Mouse (Mus musculus) spleen, postnatal 4 days (tissue): ENCODE data around the gene Rpl12.

Experiments used
- DNase-seq, 2 experiments: peaks; one replicate each; pipeline ENCODE4 v3.0.0; 2022; ENCODE audit warnings: low spot score in 2 of 2

Gene Rpl12

DNA sequence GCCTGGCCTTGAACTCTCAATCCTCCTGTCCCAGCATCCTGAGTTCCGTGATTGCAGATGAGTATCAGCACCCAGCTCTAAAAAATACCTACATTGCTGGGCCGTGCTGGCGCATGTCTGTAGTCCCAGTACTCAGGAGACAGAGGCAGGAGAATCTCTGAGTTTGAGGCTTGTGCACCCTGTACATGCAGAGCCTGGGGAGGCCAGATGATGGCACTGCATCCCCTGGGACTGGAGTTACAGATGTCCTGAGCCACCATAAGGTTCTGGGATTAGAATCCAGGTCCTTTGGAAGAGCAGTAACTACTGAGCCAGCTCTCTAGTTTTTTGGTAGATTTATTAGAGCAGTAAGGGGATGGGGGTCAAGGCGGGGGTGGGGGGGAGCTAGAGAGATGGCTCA is 20.9 kb upstream of the Rpl12 start:
- no peak for DNase-seq

DNA sequence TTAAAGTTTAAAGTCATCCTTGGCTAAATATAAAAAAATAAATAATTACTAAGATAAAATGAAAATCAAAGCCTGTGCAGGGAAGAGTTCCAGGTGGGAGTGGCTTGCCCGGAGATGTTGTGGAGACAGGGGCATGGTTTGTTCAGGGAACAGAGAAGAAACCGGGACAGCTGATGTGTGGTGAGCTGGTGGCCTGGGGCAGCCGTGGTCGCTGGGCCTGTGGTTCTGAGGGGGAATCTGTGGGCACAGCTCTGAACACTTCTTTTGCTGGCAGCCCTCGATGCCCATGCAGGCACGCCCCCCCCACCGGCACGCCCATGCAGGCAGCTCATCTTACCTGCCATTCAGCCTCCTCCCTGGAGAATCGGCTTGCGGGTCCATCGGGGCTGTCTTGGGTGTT is 13.9 kb upstream of the Rpl12 start:
- no peak for DNase-seq

DNA sequence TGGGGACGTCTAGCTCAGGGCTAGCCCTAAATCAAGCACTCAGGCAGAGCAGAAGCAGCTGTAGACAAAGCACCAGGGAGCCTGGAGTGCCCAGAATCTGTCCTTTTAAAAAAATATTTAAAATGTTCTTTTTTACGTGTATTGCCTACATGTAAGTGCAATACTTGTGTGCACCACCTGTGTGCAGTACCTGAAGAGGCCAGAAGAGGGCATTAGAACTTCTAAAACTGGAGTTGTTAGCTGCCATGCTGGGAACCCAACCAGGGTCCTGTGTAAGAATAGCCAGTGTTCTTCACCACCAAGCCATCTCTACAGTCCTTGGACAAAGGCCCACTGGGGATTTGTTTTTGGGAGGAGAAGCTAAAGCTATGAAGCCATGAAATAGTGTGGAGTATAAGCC is 6.8 kb upstream of the Rpl12 start:
- no peak for DNase-seq

DNA sequence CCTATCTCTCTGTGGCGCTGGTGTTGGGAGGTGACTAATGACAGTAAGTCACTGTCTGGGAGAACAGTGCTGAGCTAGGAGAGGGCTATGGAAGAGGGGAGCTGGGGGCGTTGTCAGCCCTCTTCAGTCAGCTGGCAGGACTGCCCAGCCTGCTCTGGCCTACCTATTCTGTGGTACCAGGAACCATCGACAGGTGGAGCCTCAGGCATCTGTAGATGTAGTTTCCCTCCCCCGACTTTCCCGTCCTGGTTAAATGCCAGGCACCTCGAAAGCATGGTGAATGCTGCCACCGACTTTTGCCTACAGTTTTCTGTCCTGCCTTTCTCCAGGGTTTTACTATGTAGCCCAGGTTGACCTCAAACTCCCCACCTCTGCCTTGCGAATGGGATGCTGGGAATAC is 4.0 kb upstream of the Rpl12 start:
- DNase-seq = no peak

DNA sequence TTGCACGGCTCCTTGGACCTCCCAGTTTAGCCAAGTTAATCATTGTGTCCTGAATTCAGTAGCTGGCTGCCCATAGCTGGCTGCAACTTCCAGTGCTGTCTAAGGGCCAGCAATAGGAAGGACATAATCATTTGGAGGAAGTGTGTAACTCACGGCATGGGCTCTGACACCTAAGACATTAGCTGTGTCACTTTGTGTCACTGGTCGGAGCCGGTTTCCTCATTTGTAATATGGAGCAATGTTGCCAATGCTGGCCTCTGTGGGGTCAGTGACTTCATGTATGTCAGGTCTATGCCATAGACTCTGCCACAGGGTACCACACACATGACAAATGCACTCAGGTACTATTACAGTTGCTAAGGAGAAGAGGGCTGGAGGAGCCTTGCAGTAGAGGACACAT is 1.1 kb upstream of the Rpl12 start:
- no peak for DNase-seq

DNA sequence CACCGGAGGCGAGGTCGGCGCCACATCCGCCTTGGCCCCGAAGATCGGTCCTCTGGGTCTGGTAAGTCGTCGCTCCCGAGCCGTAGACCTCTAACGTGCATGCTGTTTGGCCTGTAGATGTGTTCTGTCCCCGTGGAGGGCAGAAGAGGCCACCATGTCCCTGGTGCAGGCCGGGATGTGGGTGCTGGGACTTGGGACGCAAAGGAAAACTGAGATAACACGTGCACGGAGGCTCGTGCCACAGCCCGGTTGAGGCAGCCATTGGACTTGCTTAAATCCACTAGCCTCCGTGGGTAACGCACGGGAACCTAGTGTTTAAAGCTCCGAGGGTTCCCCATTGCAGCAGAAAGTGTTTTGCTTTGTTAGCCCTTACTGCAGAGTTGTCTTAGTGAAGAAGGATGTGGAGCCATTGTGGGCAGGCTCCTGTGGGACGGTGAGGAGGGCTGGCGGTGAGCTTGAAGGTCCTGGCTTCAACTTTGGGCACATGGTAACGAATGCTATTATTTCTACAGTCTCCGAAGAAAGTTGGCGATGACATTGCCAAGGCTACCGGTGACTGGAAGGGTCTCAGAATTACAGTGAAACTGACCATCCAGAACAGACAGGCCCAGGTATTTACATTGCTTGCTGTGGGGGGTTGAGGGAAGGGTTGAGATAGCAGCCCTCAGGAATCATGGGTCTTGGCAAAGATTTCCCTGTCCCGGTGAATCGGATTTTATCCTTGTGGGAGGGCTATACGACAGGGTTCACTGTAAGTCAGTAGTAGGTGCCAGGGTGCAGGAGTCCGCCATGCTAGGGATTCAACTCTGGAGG is 909 bp downstream of the Rpl12 start:
- DNase-seq = peak in 1 of 2 experiments; percentile 72

DNA sequence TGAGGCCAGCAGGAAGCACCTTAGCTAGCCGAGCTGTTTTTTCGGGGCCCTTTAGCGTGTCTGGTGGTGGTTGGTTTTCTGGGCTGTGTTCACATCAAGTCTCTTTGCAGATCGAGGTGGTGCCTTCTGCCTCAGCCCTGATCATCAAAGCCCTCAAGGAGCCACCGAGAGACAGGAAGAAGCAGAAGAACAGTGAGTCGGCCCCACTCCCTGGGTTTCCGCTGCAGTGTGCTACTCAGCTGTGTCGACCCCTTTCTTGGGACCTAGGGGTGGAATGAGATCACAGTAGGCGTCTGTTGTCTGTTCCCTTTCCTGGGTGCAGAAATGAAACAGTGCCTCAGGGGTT is 1.5 kb downstream of the Rpl12 start:
- DNase-seq = no peak

DNA sequence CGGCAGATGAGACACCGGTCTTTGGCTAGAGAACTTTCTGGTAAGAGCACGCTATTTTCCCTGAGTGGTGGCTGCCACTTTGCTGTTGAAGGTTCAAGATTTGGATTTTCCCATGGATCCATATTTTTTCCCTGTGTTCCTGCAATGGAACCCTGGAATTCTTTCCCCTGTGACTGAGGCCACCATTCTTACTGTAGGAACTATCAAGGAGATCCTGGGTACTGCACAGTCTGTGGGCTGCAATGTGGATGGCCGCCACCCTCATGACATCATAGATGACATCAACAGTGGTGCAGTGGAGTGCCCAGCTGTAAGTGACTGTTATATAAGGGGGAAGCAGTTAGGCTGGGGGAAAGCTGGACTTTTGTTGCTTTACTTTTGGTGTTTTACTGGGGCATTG is 2.2 kb downstream of the Rpl12 start:
- DNase-seq = no peak

DNA sequence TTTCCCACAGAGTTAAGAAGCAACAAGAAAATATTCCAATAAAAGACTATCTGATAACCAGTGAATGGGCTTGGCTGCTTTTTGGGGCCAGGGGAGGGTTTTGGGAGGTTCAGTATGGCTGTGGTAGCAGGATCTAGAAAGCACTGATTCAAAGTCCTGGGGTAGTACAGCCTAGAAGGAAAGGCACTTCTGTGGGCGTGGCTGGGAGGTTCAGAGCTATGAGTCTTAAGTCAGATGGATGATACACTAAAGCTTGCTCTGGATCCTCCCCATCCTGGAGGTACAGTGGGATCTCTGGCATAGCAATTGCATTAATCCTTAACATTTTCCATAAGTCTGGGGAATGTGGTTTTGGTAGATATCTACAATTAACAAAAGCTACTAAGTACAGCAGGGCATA is 2.6 kb downstream of the Rpl12 start:
- DNase-seq = no peak

DNA sequence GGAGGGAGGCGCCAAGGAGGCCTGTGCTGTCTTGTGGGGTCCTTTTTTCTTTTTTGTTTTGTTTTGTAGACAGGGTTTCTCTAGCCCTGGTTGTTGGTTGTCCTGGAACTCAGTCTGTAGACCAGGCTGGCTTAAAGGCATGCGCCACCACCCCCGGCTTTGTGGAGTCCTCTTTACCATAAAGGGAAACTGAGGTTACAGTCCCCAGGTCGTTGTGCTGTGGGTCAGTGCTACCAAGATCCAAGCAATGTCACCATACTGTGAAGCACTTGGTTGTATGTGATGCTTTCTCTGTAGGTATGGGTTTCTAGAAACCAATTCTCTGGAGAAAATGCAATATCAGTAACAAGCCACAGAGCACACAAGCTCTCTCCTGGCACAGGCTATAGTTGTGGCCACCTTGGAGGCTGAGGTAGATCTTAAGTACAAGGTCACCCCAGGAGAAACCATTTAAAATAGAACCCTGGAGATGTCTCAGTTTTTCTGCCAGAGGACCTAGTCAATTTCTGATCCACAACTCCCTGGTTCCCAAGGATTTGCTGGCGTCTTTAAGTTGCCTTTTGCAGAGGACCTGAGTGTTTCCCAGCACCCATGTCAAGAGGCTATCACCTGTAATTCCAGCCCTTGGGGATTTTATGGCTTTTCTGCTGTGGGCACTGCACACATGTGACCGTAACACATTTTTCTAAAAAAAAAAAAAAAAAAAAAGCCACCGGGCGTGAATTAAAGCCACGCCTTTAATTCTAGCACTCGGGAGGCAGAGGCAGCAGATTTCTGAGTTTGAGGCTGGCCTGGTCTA is 3.5 kb downstream of the Rpl12 start:
- DNase-seq = no peak

DNA sequence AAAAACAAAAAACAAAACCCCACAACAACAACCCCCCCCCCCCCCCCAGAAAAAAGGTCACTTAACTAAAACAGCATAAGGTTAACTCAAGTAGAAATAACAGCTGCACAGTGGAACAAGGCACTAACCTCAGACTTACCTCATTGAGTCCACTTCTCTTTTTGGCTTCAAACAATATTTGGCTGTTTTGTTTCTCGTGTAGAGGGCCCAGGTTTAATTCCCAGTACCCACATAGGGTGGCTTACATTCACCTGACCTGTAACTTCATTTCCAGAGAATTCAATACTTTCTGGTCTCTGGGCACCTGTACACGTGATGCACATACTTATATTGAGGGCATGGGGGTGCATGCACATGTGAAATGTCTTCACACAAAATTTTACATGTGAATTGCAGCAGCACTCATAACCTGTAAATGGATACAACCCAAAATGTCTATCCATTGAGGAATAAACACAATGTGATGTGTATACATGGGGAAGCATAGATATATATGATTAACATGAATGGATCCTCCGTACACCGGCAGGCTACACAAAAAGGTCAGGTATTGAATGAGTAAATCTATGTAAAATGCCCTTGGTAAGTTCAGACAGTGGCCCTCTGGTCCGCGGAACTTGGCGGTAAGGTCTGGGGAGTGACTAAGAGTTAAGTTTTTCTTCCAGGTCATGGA is 4.3 kb downstream of the Rpl12 start:
- DNase-seq = no peak

DNA sequence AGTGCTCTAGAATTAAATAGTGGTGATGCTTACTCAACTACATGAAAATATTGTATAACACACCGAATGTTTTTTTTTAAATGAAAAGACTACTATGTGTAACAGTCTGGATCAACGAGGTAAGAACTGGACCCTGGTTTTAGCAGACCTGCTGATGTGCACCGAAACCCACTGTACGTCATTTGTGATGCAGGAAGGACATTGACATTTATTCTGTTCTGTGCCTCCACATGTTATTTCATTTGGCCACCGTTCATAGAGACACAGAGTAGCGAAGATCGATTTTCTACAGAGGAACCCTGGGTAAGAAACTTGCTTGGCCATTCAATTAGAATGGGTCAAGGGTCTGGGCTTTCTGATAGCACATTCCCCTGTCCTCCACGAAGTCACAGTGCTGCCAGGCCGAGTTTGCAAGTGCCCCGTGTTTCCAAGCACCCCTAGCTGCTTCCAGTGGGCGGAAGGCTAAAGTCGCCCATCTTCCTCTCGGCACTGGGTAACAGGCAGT is 4.9 kb downstream of the Rpl12 start:
- DNase-seq = no peak

DNA sequence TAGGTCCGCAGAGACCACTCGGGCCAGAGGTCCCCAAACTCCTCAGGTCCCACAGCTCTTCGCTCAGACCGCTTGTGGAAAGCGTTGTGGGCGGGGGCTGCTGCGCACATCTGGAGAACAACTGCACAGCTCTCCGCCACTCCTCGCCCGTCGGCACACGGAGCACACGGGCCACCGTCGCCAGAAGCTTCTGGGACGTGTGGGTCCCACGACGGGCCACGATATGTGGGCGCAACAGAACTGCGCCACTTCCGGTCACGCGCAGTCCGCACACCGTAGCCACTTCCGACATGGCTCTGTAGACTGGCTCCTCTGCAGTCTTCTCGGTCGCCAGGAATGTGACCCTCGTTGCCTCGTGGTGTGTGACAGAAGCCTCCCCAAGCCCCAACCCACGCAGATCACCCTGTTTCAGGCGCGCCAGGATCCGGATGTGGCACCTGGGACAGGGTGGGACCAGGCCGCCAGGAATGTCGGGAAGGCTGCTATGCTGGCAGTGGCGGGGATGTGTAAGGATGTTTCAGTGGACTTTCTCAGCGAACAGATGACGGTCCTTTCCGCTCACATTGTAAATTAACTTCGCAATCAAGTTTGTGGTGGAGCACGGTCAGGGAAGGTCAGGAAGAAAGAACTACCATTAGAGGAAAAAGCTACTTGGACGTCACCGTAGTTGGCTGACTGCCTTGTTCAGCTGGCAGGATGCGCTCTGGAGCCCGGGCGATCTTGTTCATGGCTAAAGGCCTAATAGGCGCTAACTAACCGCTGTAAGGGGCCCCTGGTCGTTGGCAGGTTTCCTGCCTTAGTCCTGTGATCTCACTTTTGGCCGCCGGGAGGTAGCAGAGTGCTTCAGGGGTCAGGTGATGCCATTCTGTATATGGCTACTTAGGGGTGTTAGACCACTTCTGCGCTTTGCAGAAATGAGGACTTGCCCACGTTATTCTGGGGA is 5.6 kb downstream of the Rpl12 start:
- DNase-seq = peak; percentile 82 to 90

DNA sequence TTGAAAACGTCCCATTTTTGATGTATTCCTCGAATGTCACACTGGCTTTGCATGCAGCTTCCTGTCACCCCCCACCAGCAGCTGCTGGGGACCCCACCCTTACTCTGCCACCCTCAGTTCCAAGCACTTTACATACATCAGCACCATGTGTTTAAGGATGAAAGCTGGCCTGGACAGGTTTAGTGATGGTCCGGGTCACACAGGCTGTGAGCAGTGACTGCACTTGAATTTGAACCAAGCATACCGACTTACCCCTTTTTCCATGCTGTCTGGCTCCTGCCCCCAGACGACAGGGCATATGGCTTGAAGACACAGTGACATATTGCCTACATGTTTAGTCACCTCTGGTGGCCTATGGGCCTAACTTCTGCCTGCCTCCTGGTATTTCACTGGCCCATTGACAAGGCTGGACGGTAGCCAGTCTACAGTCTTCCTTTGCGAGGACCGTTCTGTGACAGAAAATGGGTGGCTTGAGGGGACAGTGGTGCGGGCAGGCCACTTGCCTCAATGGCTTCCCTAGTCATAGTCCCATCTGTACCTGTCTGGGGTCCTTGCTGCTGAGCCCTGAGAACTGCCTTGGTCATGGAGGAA is 6.8 kb downstream of the Rpl12 start:
- DNase-seq = no peak

DNA sequence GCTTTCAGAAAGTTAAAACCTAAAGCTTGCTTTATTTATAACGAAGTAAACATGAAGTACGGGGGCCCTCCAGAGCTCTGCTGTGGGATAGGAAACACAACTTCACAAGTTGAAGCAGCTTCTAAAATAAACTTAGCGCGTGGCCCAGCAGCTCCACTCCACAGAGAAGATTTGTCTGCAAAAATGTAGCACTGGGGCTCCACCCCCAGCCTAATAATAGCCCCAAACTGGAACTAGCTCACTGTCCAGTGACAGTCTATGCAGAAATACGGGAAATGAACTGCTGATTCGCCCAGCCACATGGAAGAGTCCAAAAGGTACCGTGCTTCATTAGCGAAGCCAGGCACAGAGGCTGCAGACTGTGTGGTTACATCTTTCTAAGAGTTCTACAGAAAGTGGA is 8.0 kb downstream of the Rpl12 start:
- no peak for DNase-seq

DNA sequence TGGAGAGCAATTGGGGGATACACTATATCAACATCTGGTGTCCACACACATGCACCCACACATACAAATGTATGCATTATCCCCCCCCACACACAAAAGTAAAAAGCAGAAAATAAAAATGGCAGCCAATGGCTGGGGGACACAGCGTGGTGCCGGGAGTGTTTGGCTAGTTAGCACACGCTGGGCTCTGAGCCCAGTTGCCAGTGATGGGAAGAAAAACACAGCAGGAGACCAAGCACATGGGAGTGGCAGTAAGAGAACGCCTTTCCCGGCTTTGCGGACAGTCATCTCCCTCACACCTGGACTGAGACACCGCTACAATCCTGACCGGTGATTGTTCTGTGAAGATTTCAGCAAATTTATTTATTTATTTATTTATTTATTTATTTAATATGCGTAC is 9.9 kb downstream of the Rpl12 start:
- no peak for DNase-seq

DNA sequence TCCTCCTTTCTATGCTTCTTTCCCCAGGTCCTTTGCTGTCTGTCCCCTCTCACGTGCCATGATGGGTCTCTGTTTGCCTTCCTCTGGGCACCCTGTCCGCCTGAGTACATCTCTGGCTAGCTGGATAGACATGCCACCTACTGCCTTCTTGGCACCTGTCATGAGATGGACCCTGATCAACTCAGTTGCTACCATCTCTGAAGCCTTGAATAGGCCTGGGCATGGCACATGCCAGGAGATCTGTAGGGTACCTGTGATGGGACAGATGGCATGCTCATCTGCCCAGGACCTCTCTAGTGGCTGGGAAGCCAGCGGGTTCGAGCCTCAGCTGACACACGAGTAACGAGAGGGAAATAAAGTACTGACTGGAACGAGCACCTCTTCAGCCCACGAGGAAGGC is 12.9 kb downstream of the Rpl12 start:
- DNase-seq = no peak

DNA sequence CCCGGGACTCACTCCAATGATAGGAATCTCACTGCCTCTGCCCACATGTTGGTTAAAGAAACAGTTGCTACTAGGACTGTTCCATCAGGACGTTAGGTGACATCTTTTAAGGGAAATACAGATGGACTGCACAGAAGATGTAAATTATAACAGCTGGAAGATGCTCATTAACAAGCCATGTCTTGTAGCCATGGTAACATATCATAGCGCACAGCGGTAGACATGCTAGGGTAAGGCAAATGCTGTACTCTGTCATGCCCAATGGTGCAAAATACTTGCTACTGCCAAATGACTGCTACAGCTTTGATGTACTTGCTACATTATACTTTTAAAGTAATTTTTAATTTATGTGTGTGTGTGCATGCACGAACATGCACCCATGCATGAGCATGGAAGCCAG is 15.8 kb downstream of the Rpl12 start:
- DNase-seq = no peak

DNA sequence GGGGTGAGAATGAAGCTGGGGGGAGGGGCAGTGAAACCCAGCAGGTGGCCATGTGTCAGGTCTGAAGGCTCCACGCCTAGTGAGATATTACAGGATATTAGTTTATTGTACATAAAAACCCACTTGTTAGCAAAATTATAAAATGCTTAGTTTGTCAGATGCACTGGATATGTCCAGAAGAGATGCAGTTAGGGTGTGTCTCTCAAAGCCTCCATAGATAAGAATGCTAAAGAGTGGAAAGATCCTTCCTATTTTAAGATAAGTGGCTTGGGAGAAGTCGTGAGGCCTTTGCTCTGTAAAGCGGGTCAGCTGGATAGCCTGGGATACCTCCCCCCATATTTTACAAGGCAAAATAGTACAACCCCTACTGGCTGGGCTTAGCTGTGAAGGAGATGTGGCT is 17.3 kb downstream of the Rpl12 start:
- DNase-seq = no peak

DNA sequence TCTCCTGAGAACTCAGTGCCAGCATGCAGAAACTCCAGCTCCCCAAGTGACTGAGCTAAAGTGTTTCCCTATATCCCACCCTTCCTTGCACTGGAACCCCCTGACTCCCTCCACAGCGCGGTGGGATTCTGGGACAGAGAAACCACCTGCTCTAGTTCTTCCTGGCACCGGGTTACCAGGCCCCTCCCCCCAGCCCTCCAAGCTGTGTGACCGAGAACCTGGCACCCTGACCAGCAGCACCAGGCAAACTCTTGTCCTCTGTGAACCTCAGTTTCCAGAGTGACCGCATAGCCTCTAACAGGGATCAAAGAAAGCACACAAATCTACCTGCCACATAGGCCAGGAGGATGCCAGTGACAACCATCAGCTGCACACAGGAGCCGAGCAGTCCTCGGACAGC is 18.3 kb downstream of the Rpl12 start:
- no peak for DNase-seq

DNA sequence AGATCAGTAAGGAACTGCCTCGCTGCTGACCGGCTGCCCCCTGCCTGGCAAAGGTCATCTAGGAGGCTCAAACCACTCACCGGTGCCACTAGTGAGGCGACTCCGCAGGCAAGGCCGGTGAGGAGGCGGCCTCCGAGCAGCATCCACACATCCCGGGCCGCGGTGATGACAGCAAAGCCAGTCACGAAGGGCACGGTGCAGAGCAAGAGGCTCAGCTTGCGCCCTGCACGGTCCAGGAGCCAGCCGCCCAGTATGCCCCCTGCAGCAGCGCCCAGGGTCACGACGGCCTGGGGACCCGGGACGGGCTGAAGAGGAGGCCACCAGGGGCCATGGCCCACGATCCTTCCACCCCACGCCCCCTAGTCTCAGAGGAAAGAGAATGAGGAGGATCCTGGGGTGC is 19.9 kb downstream of the Rpl12 start:
- peak in 1 of 2 experiments; percentile 78 for DNase-seq
